Mouse (Mus musculus) layer of hippocampus, adult 8-10 months (tissue): ENCODE data around the gene Dctpp1. TPM values are rescaled to one million over a fixed set of nuclear protein-coding genes. Genes with fewer than 3 reads are reported as not detected.
"Not testable (repeated sequence)": the region's sequence is repeated elsewhere in the genome, so short reads cannot be mapped to it uniquely, and the experiment has no call there.

ENCODE experiments used
- DNase-seq, 2 experiments: peaks; one replicate each; pipeline ENCODE4 v3.0.0; 2022; ENCODE audit warnings: low spot score in 2 of 2
- total RNA-seq, 4 experiments: library from RNA; stranded (reverse); gene quantifications; 2 replicates each; pipeline ENCODE4 v1.2.4; 2022

Dctpp1 gene
- total RNA-seq, 4 experiments from 2014 or later, result 16.8 to 21.7 (median 19.5) TPM

- no peak for DNase-seq
Measured at GRCm38 (mm10) chr7:127270666-127271065, 10.2 kb upstream of the Dctpp1 start.

- DNase-seq, result no peak
Measured at GRCm38 (mm10) chr7:127270256-127270655, 9.7 kb upstream of the Dctpp1 start.

- no peak for DNase-seq
Measured at GRCm38 (mm10) chr7:127263526-127263925, 3.0 kb upstream of the Dctpp1 start.

GRCm38 (mm10) chr7:127262218-127262961 is 1.9 kb upstream of the Dctpp1 start:
- DNase-seq, result no peak

- DNase-seq, result no peak
Measured at GRCm38 (mm10) chr7:127259186-127259905, 1.2 kb downstream of the Dctpp1 start.

- DNase-seq, result no peak
Measured at GRCm38 (mm10) chr7:127256518-127256917, 4.0 kb downstream of the Dctpp1 start.

GRCm38 (mm10) chr7:127255965-127256364 is 4.5 kb downstream of the Dctpp1 start:
- DNase-seq, result no peak

- no peak for DNase-seq
Measured at GRCm38 (mm10) chr7:127255008-127255407, 5.5 kb downstream of the Dctpp1 start.

- peak; percentile 91 to 95 for DNase-seq
Measured at GRCm38 (mm10) chr7:127253821-127254769, 6.4 kb downstream of the Dctpp1 start.

- DNase-seq, result no peak
Measured at GRCm38 (mm10) chr7:127253341-127253740, 7.2 kb downstream of the Dctpp1 start.

GRCm38 (mm10) chr7:127252414-127252813 is 8.1 kb downstream of the Dctpp1 start:
- no peak for DNase-seq

- DNase-seq, result not testable (repeated sequence)
Measured at GRCm38 (mm10) chr7:127250511-127250910, 10.0 kb downstream of the Dctpp1 start.

- DNase-seq, result no peak
Measured at GRCm38 (mm10) chr7:127244658-127245510, 15.6 kb downstream of the Dctpp1 start.

GRCm38 (mm10) chr7:127243870-127244657 is 16.4 kb downstream of the Dctpp1 start, which contains the start of gene Zfp771:
Gene Zfp771 (plus strand): TSS chr7:127244274.
- peak; percentile 89 for DNase-seq

- no peak for DNase-seq
Measured at GRCm38 (mm10) chr7:127243361-127243867, 17.1 kb downstream of the Dctpp1 start.

GRCm38 (mm10) chr7:127234777-127235176 is 25.7 kb downstream of the Dctpp1 start:
- DNase-seq, result no peak

- no peak for DNase-seq
Measured at GRCm38 (mm10) chr7:127233765-127234164, 26.7 kb downstream of the Dctpp1 start.

GRCm38 (mm10) chr7:127233368-127233749 is 27.1 kb downstream of the Dctpp1 start:
- DNase-seq, result no peak

- peak; percentile 71 to 77 for DNase-seq
Measured at GRCm38 (mm10) chr7:127232622-127233367, 27.7 kb downstream of the Dctpp1 start, which contains the start of the genes Zfp553 and Sept1. Gene Zfp553 (plus strand): TSS chr7:127233061. Gene Sept1 (minus strand): TSS chr7:127233130.
